Comparison of ENCODE assay signal across 8 mouse cellular contexts in genomic region chr8:70792700-70793099, GRCm38 (mm10). TPM values are rescaled to one million over a fixed set of nuclear protein-coding genes. Genes with fewer than 3 reads are reported as not detected.
DNase-seq lines count a peak whose midpoint lies in the region; ATAC-seq and TF ChIP-seq lines count a peak whose summit lies in the region.

No protein-coding gene starts in this region.

- no peaks in the 10 kb centered on the region for H3K27me3 ChIP-seq in embryonic facial prominence, embryonic 11.5 days (ENCODE audit: control insufficient read depth, insufficient read depth, low read length)
- no peaks in the 10 kb centered on the region for H3K27me3 ChIP-seq in intestine, embryonic 15.5 days (replicated peaks)
- peaks cover 42% of the 10 kb centered on the region for H3K27me3 ChIP-seq in liver, embryonic 15.5 days
- H3K27me3 ChIP-seq in neural tube, embryonic 12.5 days (replicated peaks): peaks cover 10% of the 10 kb centered on the region; the same call in 1 of the 2 replicates

- peak overlapping the region; percentile 91 for H3K4me2 ChIP-seq in embryonic facial prominence, embryonic 11.5 days (ENCODE audit: low read depth, low read length)
- peak overlapping the region; percentile 94 for H3K4me2 ChIP-seq in intestine, embryonic 15.5 days (replicated peaks)
- H3K4me2 ChIP-seq in liver, embryonic 15.5 days: peak overlapping the region; percentile 93
- peak overlapping the region; percentile 78 for H3K4me2 ChIP-seq in neural tube, embryonic 12.5 days (replicated peaks)

- H3K27ac ChIP-seq in gastrocnemius, adult 2 months: peak overlapping the region; percentile 59
- H3K27ac ChIP-seq in ES-E14 (ENCODE audit: insufficient read depth, low read depth, low read length, poor library complexity, severe bottlenecking): peak overlapping the region; percentile 54; the same call in 1 of the 2 replicates
- H3K27ac ChIP-seq in embryonic facial prominence, embryonic 11.5 days (replicated peaks; ENCODE audit: low read depth, low read length): peak overlapping the region; percentile 80
- H3K27ac ChIP-seq in intestine, embryonic 15.5 days: peak overlapping the region; percentile 80
- H3K27ac ChIP-seq in liver, embryonic 15.5 days (replicated peaks): peak overlapping the region; percentile 45; the same call in 1 of the 2 replicates
- peak overlapping the region; percentile 65 for H3K27ac ChIP-seq in neural tube, embryonic 12.5 days

- peaks cover 0 to 21% of the 10 kb centered on the region in 2 experiments; a peak in 2 of 4 replicates for H3K4me1 ChIP-seq in ES-E14 (ENCODE audit: control insufficient read depth in 2 of 2, insufficient read depth in 2 of 2, low read length in 2 of 2, poor library complexity in 1 of 2)
- peaks cover 19% of the 10 kb centered on the region for H3K4me1 ChIP-seq in embryonic facial prominence, embryonic 11.5 days (ENCODE audit: control insufficient read depth, insufficient read depth, low read length)
- peaks cover 48% of the 10 kb centered on the region for H3K4me1 ChIP-seq in intestine, embryonic 15.5 days (replicated peaks)
- peaks cover 86% of the 10 kb centered on the region for H3K4me1 ChIP-seq in liver, embryonic 15.5 days (replicated peaks)
- peaks cover 32% of the 10 kb centered on the region for H3K4me1 ChIP-seq in neural tube, embryonic 12.5 days

- under 1% methylated on average over 20 of the region's 20 CpGs for WGBS in embryonic facial prominence, embryonic 11.5 days
- under 1% methylated on average over 20 of the region's 20 CpGs for WGBS in intestine, embryonic 15.5 days
- WGBS in liver, embryonic 15.5 days (ENCODE audit: insufficient replicate concordance): 1% methylated on average over 20 of the region's 20 CpGs
- under 1% methylated on average over 20 of the region's 20 CpGs for WGBS in neural tube, embryonic 12.5 days

- no peaks in the 10 kb centered on the region for H3K9me3 ChIP-seq in ES-E14 (ENCODE audit: control insufficient read depth, insufficient read depth, low read depth, low read length)
- H3K9me3 ChIP-seq in embryonic facial prominence, embryonic 11.5 days (replicated peaks; ENCODE audit: control insufficient read depth, low read length): no peaks in the 10 kb centered on the region
- no peaks in the 10 kb centered on the region for H3K9me3 ChIP-seq in intestine, embryonic 15.5 days
- peaks cover 3% of the 10 kb centered on the region; the same call in 1 of the 2 replicates for H3K9me3 ChIP-seq in liver, embryonic 15.5 days (replicated peaks)
- H3K9me3 ChIP-seq in neural tube, embryonic 12.5 days: no peaks in the 10 kb centered on the region

- intact Hi-C loops in gastrocnemius, adult 2 months (cut with DNase I): no loop called here
- intact Hi-C loops in gastrocnemius, postnatal 36 days (cut with DNase I): loop anchor here (10.0 kb wide), 1 partner anchor 682 kb away; no protein-coding TSS in a partner anchor

- peak overlapping the region; percentile 83 for H3K4me3 ChIP-seq in gastrocnemius, adult 2 months
- H3K4me3 ChIP-seq in ES-E14 (ENCODE audit: insufficient read depth in 1 of 2, low read depth in 1 of 2, low read length in 2 of 2, poor library complexity in 1 of 2, severe bottlenecking in 1 of 2): peak overlapping the region; percentile 71 to 75
- peak overlapping the region; percentile 68 for H3K4me3 ChIP-seq in embryonic facial prominence, embryonic 11.5 days (ENCODE audit: low read depth, low read length)
- peak overlapping the region; percentile 74 for H3K4me3 ChIP-seq in intestine, embryonic 15.5 days (replicated peaks)
- H3K4me3 ChIP-seq in liver, embryonic 15.5 days (replicated peaks): peak overlapping the region; percentile 72
- peak overlapping the region; percentile 61 for H3K4me3 ChIP-seq in neural tube, embryonic 12.5 days

- in situ Hi-C loops in ES-E14 (cut with MboI; ENCODE audit: low sequenced_read_pairs in 2 of 2, unreplicated experiment in 2 of 2): no loop called here

- DNase-seq in gastrocnemius, adult 2 months: no peak
- DNase-seq in gastrocnemius, postnatal 36 days: no peak
- peak; percentile 88 for DNase-seq in ES-E14 (ENCODE audit: low read depth, low spot score)
- DNase-seq in embryonic facial prominence, embryonic 11.5 days (ENCODE audit: low spot score): no peak
- DNase-seq in left cerebral cortex, adult 8-10 months (ENCODE audit: low spot score in 2 of 2): no peak

- no peaks in the 10 kb centered on the region for H3K36me3 ChIP-seq in ES-E14 (ENCODE audit: control insufficient read depth, insufficient read depth, low read length, poor library complexity, severe bottlenecking)
- no peaks in the 10 kb centered on the region for H3K36me3 ChIP-seq in embryonic facial prominence, embryonic 11.5 days (replicated peaks; ENCODE audit: control insufficient read depth, insufficient read depth, low read depth, low read length)
- peaks cover 11% of the 10 kb centered on the region; the same call in 1 of the 2 replicates for H3K36me3 ChIP-seq in intestine, embryonic 15.5 days
- peaks cover 23% of the 10 kb centered on the region for H3K36me3 ChIP-seq in liver, embryonic 15.5 days (replicated peaks)
- peaks cover 15% of the 10 kb centered on the region for H3K36me3 ChIP-seq in neural tube, embryonic 12.5 days

- ATAC-seq in embryonic facial prominence, embryonic 11.5 days (replicated peaks; ENCODE audit: insufficient number of reproducible peaks, low FRiP score, low TSS enrichment, low read depth): peak; percentile 50
- ATAC-seq in intestine, embryonic 15.5 days: peak; percentile 50
- peak; percentile 0; the same call in 1 of the 2 replicates for ATAC-seq in liver, embryonic 15.5 days (ENCODE audit: insufficient read depth)
- no peak; the same call in 1 of the 2 replicates for ATAC-seq in neural tube, embryonic 12.5 days (ENCODE audit: low FRiP score, low read depth)

- peak overlapping the region; percentile 5; the same call in 1 of the 2 replicates for H3K9ac ChIP-seq in ES-E14 (ENCODE audit: insufficient read depth, low read depth, low read length, poor library complexity, severe bottlenecking)
- peak overlapping the region; percentile 46 for H3K9ac ChIP-seq in embryonic facial prominence, embryonic 11.5 days (replicated peaks; ENCODE audit: low read length)
- H3K9ac ChIP-seq in intestine, embryonic 15.5 days: peak overlapping the region; percentile 93; the same call in 1 of the 2 replicates
- no peak overlapping the region for H3K9ac ChIP-seq in liver, embryonic 15.5 days
- peak overlapping the region; percentile 77 for H3K9ac ChIP-seq in neural tube, embryonic 12.5 days

- TF ChIP-seq CTCF in gastrocnemius, adult 2 months (IDR thresholded peaks at IDR 0.05): no peak

RNA-seq across cellular contexts. Expression of gene Mast3, which starts 12.2 kb away (rescaled TPM):
- 1 to 10 TPM; 2.7 to 3.6 TPM for total RNA-seq in gastrocnemius, adult 2 months (2021)
- total RNA-seq in gastrocnemius, postnatal 36 days (2021): 1 to 10 TPM; 2.9 to 4.1 TPM
- total RNA-seq in ES-E14 (2012; rRNA removed): 7.8 and 11.5 TPM in 2 replicates
- polyA plus RNA-seq in embryonic facial prominence, embryonic 11.5 days (2014; fragmentation: Nextera tagmentation; extraction: Ambion mirVana): 8.3 and 9.7 TPM in 2 replicates
- 13.2 and 16.8 TPM in 2 replicates for polyA plus RNA-seq in intestine, embryonic 15.5 days (2015; fragmentation: Nextera tagmentation; extraction: Ambion mirVana)
- 6.7 and 8.2 TPM in 2 replicates for polyA plus RNA-seq in liver, embryonic 15.5 days (2015; fragmentation: Nextera tagmentation; extraction: Ambion mirVana)
- polyA plus RNA-seq in neural tube, embryonic 12.5 days (2016; fragmentation: Nextera tagmentation; extraction: Ambion mirVana): 15.9 and 17.4 TPM in 2 replicates
- 100 to 1,000 TPM; 276 to 316 (median 288) TPM for total RNA-seq in left cerebral cortex, adult 8-10 months (2022)

RNA-seq across cellular contexts. Expression of gene Il12rb1, which starts 15.5 kb away (rescaled TPM):
- total RNA-seq in gastrocnemius, adult 2 months (2021): not detected
- under 1 TPM in 1 of 2 experiments, not detected in 1; 0.15 TPM for total RNA-seq in gastrocnemius, postnatal 36 days (2021)
- total RNA-seq in ES-E14 (2012; rRNA removed): 0.69 and 1.2 TPM in 2 replicates
- polyA plus RNA-seq in embryonic facial prominence, embryonic 11.5 days (2014; fragmentation: Nextera tagmentation; extraction: Ambion mirVana): 0.10 TPM in 1 of 2 replicates, not detected in the other
- polyA plus RNA-seq in intestine, embryonic 15.5 days (2015; fragmentation: Nextera tagmentation; extraction: Ambion mirVana): 0.29 and 0.40 TPM in 2 replicates
- polyA plus RNA-seq in liver, embryonic 15.5 days (2015; fragmentation: Nextera tagmentation; extraction: Ambion mirVana): 0.22 TPM in 2 replicates
- polyA plus RNA-seq in neural tube, embryonic 12.5 days (2016; fragmentation: Nextera tagmentation; extraction: Ambion mirVana): not detected in 2 replicates
- total RNA-seq in left cerebral cortex, adult 8-10 months (2022): 1 to 10 TPM in 2 of 4 experiments, under 1 TPM in 2; 0.84 to 1.3 (median 1.0) TPM

RNA-seq across cellular contexts. Expression of gene Pik3r2, which starts 16.2 kb away (rescaled TPM):
- 10 to 100 TPM; 13.9 to 16.2 TPM for total RNA-seq in gastrocnemius, adult 2 months (2021)
- 10 to 100 TPM; 14.3 to 16.1 TPM for total RNA-seq in gastrocnemius, postnatal 36 days (2021)
- total RNA-seq in ES-E14 (2012; rRNA removed): 52.7 and 71.0 TPM in 2 replicates
- polyA plus RNA-seq in embryonic facial prominence, embryonic 11.5 days (2014; fragmentation: Nextera tagmentation; extraction: Ambion mirVana): 30.1 and 33.4 TPM in 2 replicates
- 53.1 and 55.3 TPM in 2 replicates for polyA plus RNA-seq in intestine, embryonic 15.5 days (2015; fragmentation: Nextera tagmentation; extraction: Ambion mirVana)
- 14.7 and 16.5 TPM in 2 replicates for polyA plus RNA-seq in liver, embryonic 15.5 days (2015; fragmentation: Nextera tagmentation; extraction: Ambion mirVana)
- polyA plus RNA-seq in neural tube, embryonic 12.5 days (2016; fragmentation: Nextera tagmentation; extraction: Ambion mirVana): 84.0 and 84.6 TPM in 2 replicates
- 100 to 1,000 TPM; 143 to 151 (median 149) TPM for total RNA-seq in left cerebral cortex, adult 8-10 months (2022)

RNA-seq across cellular contexts. Expression of gene Mpv17l2, which starts 32.0 kb away (rescaled TPM):
- 10 to 100 TPM; 21.0 to 22.8 TPM for total RNA-seq in gastrocnemius, adult 2 months (2021)
- total RNA-seq in gastrocnemius, postnatal 36 days (2021): 10 to 100 TPM; 20.7 to 21.4 TPM
- 49.9 and 58.2 TPM in 2 replicates for total RNA-seq in ES-E14 (2012; rRNA removed)
- polyA plus RNA-seq in embryonic facial prominence, embryonic 11.5 days (2014; fragmentation: Nextera tagmentation; extraction: Ambion mirVana): 25.8 and 33.5 TPM in 2 replicates
- 59.1 and 72.6 TPM in 2 replicates for polyA plus RNA-seq in intestine, embryonic 15.5 days (2015; fragmentation: Nextera tagmentation; extraction: Ambion mirVana)
- 34.7 and 37.8 TPM in 2 replicates for polyA plus RNA-seq in liver, embryonic 15.5 days (2015; fragmentation: Nextera tagmentation; extraction: Ambion mirVana)
- polyA plus RNA-seq in neural tube, embryonic 12.5 days (2016; fragmentation: Nextera tagmentation; extraction: Ambion mirVana): 45.0 and 51.2 TPM in 2 replicates
- total RNA-seq in left cerebral cortex, adult 8-10 months (2022): 10 to 100 TPM; 31.0 to 39.0 (median 32.8) TPM

RNA-seq across cellular contexts. Expression of gene Rab3a, which starts 38.2 kb away (rescaled TPM):
- total RNA-seq in gastrocnemius, adult 2 months (2021): 10 to 100 TPM; 31.9 to 39.8 TPM
- total RNA-seq in gastrocnemius, postnatal 36 days (2021): 10 to 100 TPM; 36.8 to 37.3 TPM
- 4.3 and 5.2 TPM in 2 replicates for total RNA-seq in ES-E14 (2012; rRNA removed)
- polyA plus RNA-seq in embryonic facial prominence, embryonic 11.5 days (2014; fragmentation: Nextera tagmentation; extraction: Ambion mirVana): 24.8 and 31.6 TPM in 2 replicates
- 24.0 and 26.0 TPM in 2 replicates for polyA plus RNA-seq in intestine, embryonic 15.5 days (2015; fragmentation: Nextera tagmentation; extraction: Ambion mirVana)
- 2.7 and 3.5 TPM in 2 replicates for polyA plus RNA-seq in liver, embryonic 15.5 days (2015; fragmentation: Nextera tagmentation; extraction: Ambion mirVana)
- polyA plus RNA-seq in neural tube, embryonic 12.5 days (2016; fragmentation: Nextera tagmentation; extraction: Ambion mirVana): 184 and 199 TPM in 2 replicates
- total RNA-seq in left cerebral cortex, adult 8-10 months (2022): 100 to 1,000 TPM; 805 to 866 (median 821) TPM

Comparison
In these comparisons a context has a peak if more than half of its experiments do, and no peak if none do; other contexts are left out.
1. RNA of gene Mast3, which starts 12.2 kb away (total RNA-seq): 276 to 316 TPM in left cerebral cortex, adult 8-10 months; 7.8 to 11.5 TPM in ES-E14, 2.9 to 4.1 TPM in gastrocnemius, postnatal 36 days and 2.7 to 3.6 TPM in gastrocnemius, adult 2 months; every median in the first group is over 10 times any median in the second.
2. Peak in every context shown above with its lines, with median percentiles within 50 percentile points of each other: H3K27ac ChIP-seq, H3K4me3 ChIP-seq and H3K4me2 ChIP-seq.